Mouse (Mus musculus) heart, postnatal 25 days (tissue): ENCODE data around the gene Anapc16. TPM values are rescaled to one million over a fixed set of nuclear protein-coding genes. Genes with fewer than 3 reads are reported as not detected.
A peak's percentile ranks its signal among the peaks of the same experiment; 100 is the strongest.

Source experiments
- DNase-seq: peaks from one replicate; pipeline ENCODE4 v3.0.0; 2022; ENCODE audit warnings: low spot score
- intact Hi-C: fragments of 180-260 bp; cut with DNase I; formaldehyde crosslinking; loops from one replicate; pipeline ENCODE4 v1.15.1; 2025
- total RNA-seq, 2 experiments: library from RNA; stranded (reverse); gene quantifications; 2 replicates each; pipeline ENCODE4 v1.2.3; 2021

The Anapc16 gene
- total RNA-seq, 2 experiments from 2014 or later = 62.1 to 67.4 TPM

GRCm38 (mm10) chr10:59952781-59953563, 50.0 kb downstream of the Anapc16 start:
- DNase-seq = no peak
- intact Hi-C loops = loop anchor here (1.0 to 5.0 kb wide), 2 partner anchors 21 to 34 kb away; no protein-coding TSS in a partner anchor

- intact Hi-C loops = loop anchor here (1.0 to 5.0 kb wide), 2 partner anchors 22 to 35 kb away; no protein-coding TSS in a partner anchor
Measured at GRCm38 (mm10) chr10:59952152-59952780, 50.7 kb downstream of the Anapc16 start.

GRCm38 (mm10) chr10:59951211-59952151, 51.5 kb downstream of the Anapc16 start, which contains the start of gene Ddit4:
Gene Ddit4 (minus strand): TSS chr10:59951834.
- DNase-seq = peak; percentile 100
- intact Hi-C loops = loop anchor here (1.0 to 5.0 kb wide), 6 partner anchors 19 to 58 kb away; no protein-coding TSS in a partner anchor

More at GRCm38 (mm10) chr10:59952152-59952780, 50.7 kb downstream of the Anapc16 start:
- DNase-seq = peak; percentile 58

- intact Hi-C loops = loop anchor here (1.0 to 5.0 kb wide), 5 partner anchors 20 to 57 kb away; no protein-coding TSS in a partner anchor
- DNase-seq = peak; percentile 65
Measured at GRCm38 (mm10) chr10:59950716-59951191, 52.2 kb downstream of the Anapc16 start.

DNA sequence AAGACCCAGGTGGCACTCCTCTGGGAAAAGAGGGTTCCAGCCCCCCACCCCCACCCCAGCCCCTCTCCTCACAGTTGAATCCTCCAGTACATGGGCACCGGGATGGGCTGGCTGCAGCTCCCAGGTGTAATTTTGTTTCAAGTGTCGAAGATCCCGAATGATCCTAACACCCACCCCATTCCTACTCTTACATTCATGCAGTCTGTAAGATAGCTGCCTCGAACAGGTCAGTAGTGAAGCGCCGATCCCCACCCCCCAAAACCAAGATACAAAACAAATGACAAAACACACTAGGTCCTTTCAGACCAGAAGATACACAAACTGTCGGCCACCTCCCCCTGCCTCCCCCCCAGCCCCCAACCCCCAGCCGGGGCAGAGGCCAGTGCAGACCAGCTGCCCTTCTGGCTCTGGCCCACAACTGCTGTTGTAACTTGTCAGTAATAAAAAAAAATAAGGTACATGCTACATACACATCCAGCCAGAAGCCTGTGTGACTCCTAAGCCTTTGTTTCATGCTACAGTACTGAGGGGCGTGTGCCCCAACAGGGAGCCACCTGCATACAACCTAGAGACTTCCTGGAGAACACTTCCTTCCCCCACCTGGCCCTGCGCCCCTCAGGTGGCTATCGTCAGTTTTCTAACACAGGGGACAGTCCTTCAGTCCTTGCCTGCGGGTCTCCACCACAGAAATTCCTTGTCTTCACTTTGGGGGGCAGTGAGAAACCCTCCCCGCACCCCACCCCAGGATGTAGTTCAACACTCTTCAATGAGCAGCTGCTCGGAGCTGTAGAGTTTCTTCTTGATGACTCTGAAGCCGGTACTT, 52.9 kb downstream of the Anapc16 start:
- intact Hi-C loops = loop anchor here (2.0 to 5.0 kb wide), 2 partner anchors 31 to 37 kb away; no protein-coding TSS in a partner anchor
- no peak for DNase-seq

DNA sequence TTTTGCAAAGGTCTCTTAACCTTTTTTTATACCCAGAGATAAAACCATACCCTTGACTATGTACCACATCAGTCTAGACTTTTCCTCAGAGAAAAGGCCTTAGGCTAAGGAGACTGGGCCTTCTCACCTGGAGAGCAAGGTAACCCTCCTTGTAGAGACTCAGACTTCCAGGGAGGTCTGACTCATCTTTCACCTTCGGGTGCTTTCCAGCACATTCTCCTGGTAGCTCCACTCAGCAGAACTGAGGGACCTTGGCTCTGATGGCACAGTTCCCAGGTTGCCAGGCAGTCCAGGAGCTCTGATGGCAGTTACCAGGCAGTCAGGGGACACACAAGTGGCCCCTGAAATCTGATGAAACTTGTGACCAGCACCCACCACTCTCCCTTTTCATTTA, 53.7 kb downstream of the Anapc16 start:
- intact Hi-C loops = no loop called here
- DNase-seq = no peak

DNA sequence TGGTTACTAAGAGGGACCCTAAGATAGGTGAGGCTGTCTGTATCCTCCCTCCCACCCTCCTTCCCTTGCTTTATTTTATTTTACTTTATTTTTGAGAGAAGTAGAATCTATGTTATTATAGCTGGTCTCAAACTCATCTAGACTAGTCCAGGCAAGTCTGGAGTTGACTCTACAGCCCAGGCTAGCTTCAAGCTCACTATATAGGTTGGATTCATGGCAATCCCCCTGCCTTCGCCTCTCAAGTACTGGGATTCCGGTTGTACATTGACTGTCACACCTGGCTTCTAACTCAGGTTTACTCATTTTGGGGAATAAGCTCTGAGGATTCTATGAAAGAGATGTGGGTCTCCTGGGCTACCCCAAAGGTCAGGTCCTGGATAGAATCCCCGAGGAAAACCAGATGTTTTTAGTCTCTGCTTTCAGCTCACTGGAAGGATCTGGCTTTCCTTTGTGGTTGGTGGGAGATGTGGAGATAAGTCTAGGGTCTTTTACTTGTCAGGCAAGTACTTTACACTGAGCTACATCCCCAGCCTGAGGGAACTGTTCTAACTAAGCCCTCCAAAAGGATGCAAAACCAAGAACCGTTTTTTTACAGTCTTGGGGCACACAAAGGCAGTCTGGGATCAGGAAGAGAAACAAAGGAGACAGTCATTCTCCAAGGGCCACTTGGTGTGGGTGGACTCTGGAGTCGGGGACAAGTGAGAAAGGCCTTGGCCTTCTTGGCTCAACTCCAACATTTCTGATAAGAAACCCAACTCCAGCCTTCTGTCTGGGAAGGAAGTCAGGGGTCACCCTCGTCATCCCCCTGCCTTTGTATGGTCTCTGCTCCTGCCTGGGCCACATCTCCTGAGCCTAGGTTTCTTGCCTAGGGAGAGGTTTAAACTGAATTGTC, 54.3 kb downstream of the Anapc16 start:
- intact Hi-C loops = no loop called here
- peak; percentile 40 for DNase-seq

DNA sequence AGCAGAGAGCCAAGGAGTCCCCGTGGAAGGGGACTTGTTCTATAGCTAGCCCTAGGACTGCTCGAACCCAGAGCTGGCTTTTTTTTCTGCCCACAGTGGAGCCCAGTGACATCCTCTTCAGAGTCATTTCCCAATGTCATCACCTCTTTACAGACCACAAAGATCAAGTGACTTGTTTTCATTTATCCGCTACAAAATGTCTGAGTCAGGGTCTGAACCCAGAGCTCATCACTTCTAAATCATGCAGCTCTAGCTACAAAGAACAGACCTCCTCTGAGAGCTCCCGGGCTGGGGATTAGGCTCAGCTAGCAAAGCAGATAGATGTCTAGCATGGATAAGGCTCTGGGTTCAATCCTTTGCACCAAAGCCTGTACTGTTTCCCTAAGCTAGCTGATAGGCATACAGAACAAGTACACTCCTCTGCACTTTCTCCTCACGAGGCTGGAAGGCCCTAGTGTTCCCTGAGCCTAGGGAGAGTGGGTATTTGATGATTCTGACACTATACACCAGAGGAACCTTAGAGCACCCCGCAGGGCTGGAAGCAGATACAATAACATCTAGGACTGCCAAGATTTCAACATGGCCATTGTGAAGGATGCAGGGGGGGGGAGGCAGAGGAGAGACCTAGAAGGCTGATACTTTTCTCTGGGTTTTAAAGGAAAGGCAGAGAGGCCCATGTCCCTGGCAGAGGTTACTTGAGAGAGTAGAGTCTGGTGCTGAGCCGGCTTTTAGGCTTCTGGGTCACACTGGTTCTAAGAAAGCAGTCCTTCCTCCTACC, 55.5 kb downstream of the Anapc16 start:
- DNase-seq = no peak
- intact Hi-C loops = no loop called here

- intact Hi-C loops = no loop called here
- no peak for DNase-seq
Measured at GRCm38 (mm10) chr10:59946362-59946761, 56.6 kb downstream of the Anapc16 start.

DNA sequence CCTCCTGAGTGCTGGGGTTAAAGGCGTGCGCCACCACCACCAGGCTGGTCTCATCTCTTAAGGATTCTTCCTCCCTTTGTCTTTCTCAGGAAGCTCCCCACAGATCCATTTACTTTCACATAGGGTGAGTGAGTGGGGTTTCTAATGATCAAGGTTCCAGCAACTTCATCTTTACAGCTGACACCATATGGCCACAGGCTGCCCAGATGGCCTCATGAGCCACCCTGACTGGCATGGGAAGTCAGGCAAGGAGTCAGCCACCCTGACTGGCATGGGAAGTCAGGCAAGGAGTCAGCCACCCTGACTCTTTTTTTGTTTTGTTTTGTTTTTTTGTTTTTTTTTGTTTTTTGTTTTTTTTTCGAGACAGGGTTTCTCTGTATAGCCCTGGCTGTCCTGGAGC, 57.5 kb downstream of the Anapc16 start:
- DNase-seq = no peak
- intact Hi-C loops = no loop called here

- DNase-seq = peak; percentile 64
- intact Hi-C loops = no loop called here
Measured at GRCm38 (mm10) chr10:59943421-59943989, 59.4 kb downstream of the Anapc16 start.

DNA sequence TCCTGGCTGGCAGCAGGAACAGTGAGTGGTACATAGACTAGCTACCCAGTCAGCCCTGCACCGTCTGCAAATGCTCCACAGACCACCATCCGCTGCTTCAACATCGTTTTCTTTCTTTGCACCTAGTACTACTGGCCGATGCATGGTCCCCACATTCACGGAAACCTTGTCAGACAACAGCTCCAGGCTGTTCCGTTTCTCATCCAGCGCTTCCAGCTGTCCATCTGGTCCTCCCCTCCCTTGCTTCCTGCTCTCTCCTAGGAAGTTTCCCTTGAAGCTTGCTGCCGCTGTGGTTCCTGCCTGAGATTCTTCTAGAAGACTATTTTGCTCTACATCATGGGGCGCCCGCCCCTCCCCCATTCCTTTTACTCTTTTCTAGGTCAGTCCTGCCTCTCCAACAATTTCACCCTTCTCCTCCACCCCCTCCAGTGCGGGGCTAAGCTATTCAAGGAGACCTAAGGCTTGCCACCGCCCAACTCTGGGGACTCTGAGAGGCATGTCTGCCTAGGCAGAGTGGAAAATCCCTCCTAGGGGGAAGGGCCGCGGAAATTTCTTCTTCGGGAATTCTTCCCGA, 60.0 kb downstream of the Anapc16 start:
- intact Hi-C loops = no loop called here
- DNase-seq = no peak

DNA sequence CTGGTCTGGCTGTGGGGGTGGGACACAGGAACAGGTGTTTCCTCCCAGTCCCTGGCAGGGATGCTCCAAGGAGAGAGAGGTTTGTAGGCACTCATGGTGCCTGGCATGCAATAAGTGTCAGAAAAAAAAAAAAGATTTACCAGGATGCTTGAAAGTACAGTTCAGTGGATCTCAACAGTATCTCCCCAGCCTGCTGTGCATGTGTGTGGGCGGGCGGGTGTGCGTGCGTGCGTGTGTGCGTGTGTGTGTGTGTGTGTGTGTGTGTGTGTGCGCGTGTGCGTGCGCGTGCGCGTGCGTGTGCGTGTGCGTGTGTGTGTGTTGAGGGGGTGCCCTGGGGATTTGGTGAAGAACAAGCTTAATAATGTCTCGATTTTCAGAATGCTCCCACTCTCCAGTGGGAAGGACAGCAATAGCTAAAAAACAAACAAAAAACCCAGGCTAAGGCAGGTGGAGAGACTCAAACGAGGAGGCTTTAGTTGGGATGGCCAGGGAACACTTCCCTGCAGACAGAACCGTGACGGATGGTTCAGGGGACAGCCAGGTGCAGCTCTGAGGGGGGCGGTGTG, 60.6 kb downstream of the Anapc16 start:
- no peak for DNase-seq
- intact Hi-C loops = no loop called here

- intact Hi-C loops = no loop called here
- DNase-seq = no peak
Measured at GRCm38 (mm10) chr10:59939081-59939480, 63.9 kb downstream of the Anapc16 start.

GRCm38 (mm10) chr10:59938662-59939061, 64.3 kb downstream of the Anapc16 start:
- intact Hi-C loops = no loop called here
- no peak for DNase-seq
